Mouse (Mus musculus): ENCODE results near the gene Slc3a1.

GRCm38 (mm10) chr17:85070658-85071057 lies 42.5 kb downstream of the Slc3a1 start:
- TF ChIP-seq CTCF (IDR thresholded peaks at IDR 0.05; ENCODE audit: low read depth) (no peak), EP300 (optimal IDR thresholded peaks at IDR 0.05) (no peak)

All from stomach, postnatal 0 days (tissue).